Mouse (Mus musculus) heart, embryonic 14.5 days (tissue): ENCODE measurements around the gene Fmod. TPM values are rescaled to one million over a fixed set of nuclear protein-coding genes. Genes with fewer than 3 reads are reported as not detected.

Experiments
- ATAC-seq: fragments of 200-750 bp; cut with Nextera tagmentation; 2 replicates; pipeline ENCODE4 v1.8.0; 2017; ENCODE audit warnings: low read depth, moderate TSS enrichment; ENCODE audit not compliant: insufficient number of reproducible peaks, insufficient read depth, low FRiP score
- H3K27ac ChIP-seq, 2 experiments: fragments of 200-500 bp in 1 of 2; fragments of 300-500 bp in 1 of 2; sonication (generic) in 1 of 2; replicated peaks in 1 of 2; 2 replicates each; pipeline ENCODE4 v1.5.1; 2012 to 2014; ENCODE audit warnings: low read depth in 2 of 2, low read length in 2 of 2, control low read depth in 1 of 2, mild to moderate bottlenecking in 1 of 2, mixed read lengths in 1 of 2; ENCODE audit not compliant: control insufficient read depth in 1 of 2, insufficient read depth in 1 of 2
- H3K27me3 ChIP-seq: fragments of 300-500 bp; sonication (generic); 2 replicates; pipeline ENCODE4 v1.6.1; 2014; ENCODE audit warnings: mild to moderate bottlenecking, low read length, control low read depth; ENCODE audit not compliant: control insufficient read depth, insufficient read depth
- H3K36me3 ChIP-seq: fragments of 300-500 bp; sonication (generic); 2 replicates; pipeline ENCODE4 v1.6.1; 2014; ENCODE audit warnings: mild to moderate bottlenecking, control low read depth, low read length, mixed read lengths; ENCODE audit not compliant: control insufficient read depth, insufficient read depth
- H3K4me1 ChIP-seq, 2 experiments: fragments of 200-500 bp in 1 of 2; fragments of 300-500 bp in 1 of 2; sonication (generic) in 1 of 2; 2 replicates each; pipeline ENCODE4 v1.6.1; 2012 to 2014; ENCODE audit warnings: low read length in 2 of 2, control low read depth in 1 of 2, mixed read lengths in 1 of 2; ENCODE audit not compliant: control insufficient read depth in 2 of 2, insufficient read depth in 2 of 2
- H3K4me2 ChIP-seq: fragments of 300-500 bp; sonication (generic); 2 replicates; pipeline ENCODE4 v1.6.1; 2014; ENCODE audit warnings: mild to moderate bottlenecking, low read length
- H3K4me3 ChIP-seq, 2 experiments: fragments of 200-500 bp in 1 of 2; fragments of 300-500 bp in 1 of 2; sonication (generic) in 1 of 2; 2 replicates each; pipeline ENCODE4 v1.5.1; 2012 to 2014; ENCODE audit warnings: low read length in 2 of 2, mild to moderate bottlenecking in 2 of 2, control low read depth in 1 of 2, low read depth in 1 of 2, moderate library complexity in 1 of 2; ENCODE audit not compliant: control insufficient read depth in 1 of 2, insufficient read depth in 1 of 2
- H3K9ac ChIP-seq: fragments of 300-500 bp; sonication (generic); 2 replicates; pipeline ENCODE4 v1.6.1; 2014; ENCODE audit warnings: mild to moderate bottlenecking, low read length
- H3K9me3 ChIP-seq: fragments of 300-500 bp; sonication (generic); 2 replicates; pipeline ENCODE4 v1.6.1; 2016; ENCODE audit warnings: low read length, control low read depth; ENCODE audit not compliant: control insufficient read depth
- WGBS: fragments of 180-500 bp; shearing (Covaris S2); extraction: QIAGEN DNeasy Blood & Tissue Kit; methylation state at CpG from one replicate; pipeline ENCODE4 v1.1.7; 2014; 5-methylcytosine and 5-hydroxymethylcytosine counted together
- polyA plus RNA-seq: library from polyadenylated mRNA; unstranded; fragments of >200 nt; fragmentation: Nextera tagmentation; extraction: Ambion mirVana; gene quantifications from 2 replicates; pipeline ENCODE4 v1.2.1, GENCODE M21; 2014

Fmod gene
- polyA plus RNA-seq, result 15.9 and 18.0 TPM in 2 replicates

DNA sequence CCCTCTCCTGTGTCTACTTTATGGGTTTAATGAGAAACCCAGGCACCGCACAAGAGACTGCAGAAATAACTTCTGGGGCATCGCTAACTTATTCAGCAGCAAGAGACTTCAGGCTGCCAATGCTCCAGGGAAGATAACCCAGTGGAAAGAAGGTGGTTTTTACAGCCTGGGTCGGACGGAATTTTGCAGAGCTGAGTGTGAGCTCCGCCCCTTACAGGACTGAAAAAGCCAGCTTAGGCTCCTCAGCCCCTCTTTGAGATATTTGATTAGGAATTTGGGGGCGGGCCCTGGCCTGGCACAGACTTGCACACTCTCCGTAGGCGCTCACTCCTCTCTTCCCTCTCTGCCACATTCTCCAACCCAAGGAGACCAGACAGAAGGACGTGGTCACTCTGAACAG is at the start of gene Fmod:
TSS of gene Fmod (plus strand) at position 83 of the 400 bp plus-strand sequence.
- ATAC-seq, result no peak; the same call in 1 of the 2 replicates
- H3K27ac ChIP-seq, result peak within 1 kb of the TSS; percentile 34 to 64
- H3K27me3 ChIP-seq, result no peaks in the 10 kb centered on the region
- peak within 1 kb of the TSS; percentile 43 for H3K4me2 ChIP-seq
- H3K4me3 ChIP-seq, result 0 out of 4 replicates have a peak within 1 kb of the TSS, but pooled peaks have one; percentile 1 to 10
- no peak within 1 kb of the TSS for H3K9ac ChIP-seq
- 15% methylated on average over 9 of the region's 9 CpGs for WGBS
- H3K36me3 ChIP-seq, result no peaks in the 10 kb centered on the region
- peaks cover 9 to 12% of the 10 kb centered on the region in 2 experiments for H3K4me1 ChIP-seq
- H3K9me3 ChIP-seq, result no peaks in the 10 kb centered on the region

DNA sequence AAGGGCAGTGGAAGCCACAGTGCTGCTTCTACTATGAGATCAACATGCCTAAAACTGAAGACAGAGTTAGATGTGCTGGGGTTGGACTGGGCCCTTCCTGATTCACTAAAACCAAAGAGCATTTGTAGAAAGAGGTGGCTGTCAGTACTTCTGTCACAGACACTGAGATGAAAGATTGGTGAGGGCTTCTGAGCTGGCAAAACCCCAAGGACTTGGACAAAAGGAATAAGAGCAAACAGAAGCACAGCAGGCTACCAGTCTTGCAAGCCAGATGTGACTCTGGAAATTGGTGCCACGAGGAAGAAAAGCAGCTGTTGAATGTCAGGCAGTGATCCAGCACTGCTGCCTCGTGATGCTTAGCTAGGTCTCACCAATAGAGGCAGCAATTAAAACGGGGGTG is 48.2 kb upstream of the Fmod start:
- 19% methylated on average over 3 of the region's 3 CpGs for WGBS
- Histone ChIP-seq H3K36me3 (no peaks in the 10 kb centered on the region), H3K27ac (no peak overlapping the region), H3K4me2 (no peak overlapping the region), H3K9ac (no peak overlapping the region), H3K27me3 (no peaks in the 10 kb centered on the region), H3K9me3 (no peaks in the 10 kb centered on the region), H3K4me1 (peaks cover 0 to 4% of the 10 kb centered on the region in 2 experiments; a peak in 2 of 4 replicates), H3K4me3 (no peak overlapping the region)
- ATAC-seq, result no peak

- H3K27ac ChIP-seq, result no peak overlapping the region
Measured at GRCm38 (mm10) chr1:133991277-133991676, 45.8 kb upstream of the Fmod start.

DNA sequence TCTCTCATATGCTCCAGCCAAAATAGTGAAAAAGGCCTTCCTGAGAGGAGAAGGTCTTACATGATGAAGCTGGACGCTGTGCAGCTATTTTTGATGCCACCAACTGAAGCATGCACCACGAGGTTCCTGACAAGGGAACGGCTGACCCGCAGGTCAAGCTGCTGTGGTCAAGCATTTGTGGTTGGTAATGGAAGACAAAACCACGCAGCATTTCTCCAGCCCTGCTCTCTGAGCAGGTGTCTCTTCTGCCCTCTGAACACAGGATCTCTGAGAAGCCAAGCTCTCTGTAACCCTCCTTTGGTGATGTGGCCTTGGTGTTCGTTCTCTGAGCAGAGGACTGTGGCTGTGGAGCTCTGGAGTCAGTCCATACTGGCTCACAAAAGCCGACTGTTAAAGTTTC is 31.6 kb upstream of the Fmod start:
- H3K27ac ChIP-seq, result no peak overlapping the region
- no peak overlapping the region for H3K9ac ChIP-seq
- 65% methylated on average over 7 of the region's 7 CpGs for WGBS
- no peaks in the 10 kb centered on the region for H3K9me3 ChIP-seq
- no peak overlapping the region for H3K4me3 ChIP-seq
- H3K36me3 ChIP-seq, result no peaks in the 10 kb centered on the region
- ATAC-seq, result no peak
- H3K4me1 ChIP-seq, result peaks cover under 1 to 3% of the 10 kb centered on the region in 2 experiments; a peak in 3 of 4 replicates
- no peaks in the 10 kb centered on the region for H3K27me3 ChIP-seq
- no peak overlapping the region for H3K4me2 ChIP-seq

More at GRCm38 (mm10) chr1:133991277-133991676, 45.8 kb upstream of the Fmod start:
- Histone ChIP-seq H3K27me3 (no peaks in the 10 kb centered on the region), H3K9me3 (no peaks in the 10 kb centered on the region), H3K36me3 (no peaks in the 10 kb centered on the region), H3K4me2 (no peak overlapping the region), H3K9ac (no peak overlapping the region), H3K4me3 (no peak overlapping the region), H3K4me1 (peaks cover 0 to 4% of the 10 kb centered on the region in 2 experiments; a peak in 2 of 4 replicates)
- WGBS, result 72% methylated on average over 8 of the region's 8 CpGs
- ATAC-seq, result no peak

DNA sequence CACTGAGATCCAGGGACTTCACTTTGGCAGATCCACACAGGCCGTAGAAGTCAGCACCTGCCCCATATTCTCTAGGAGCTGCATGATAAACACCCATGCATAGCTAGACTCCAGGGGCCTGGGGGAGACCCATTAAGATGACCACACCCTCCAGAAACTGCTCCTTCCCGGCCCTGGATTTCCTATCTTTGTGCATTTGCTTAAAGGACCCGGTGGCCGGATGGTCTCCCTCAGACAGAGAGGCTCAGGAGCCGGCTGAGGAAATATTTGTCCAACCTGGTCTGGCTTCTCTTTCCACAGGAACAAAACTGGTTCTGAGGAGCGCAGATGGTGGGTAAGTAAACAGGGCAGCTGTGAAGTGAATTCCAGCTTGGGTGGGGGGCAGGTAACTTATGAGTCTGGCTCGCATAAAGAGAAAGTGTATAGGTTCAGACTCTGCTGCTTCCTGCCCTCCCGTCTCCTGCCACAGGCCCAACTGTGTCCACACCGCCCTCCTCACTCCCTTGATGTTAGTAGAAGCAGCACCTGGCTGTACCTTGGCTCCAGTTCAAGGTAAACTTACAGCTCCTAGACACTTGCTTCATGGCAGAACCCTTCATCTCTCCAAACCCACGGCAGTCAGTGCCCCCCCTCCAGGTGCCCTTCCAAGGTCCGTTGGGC is 30.8 kb upstream of the Fmod start:
- Histone ChIP-seq H3K9me3 (no peaks in the 10 kb centered on the region), H3K4me3 (no peak overlapping the region), H3K27ac (no peak overlapping the region), H3K4me1 (peaks cover 7% of the 10 kb centered on the region in 2 experiments; a peak in 3 of 4 replicates), H3K4me2 (no peak overlapping the region), H3K9ac (no peak overlapping the region), H3K27me3 (no peaks in the 10 kb centered on the region), H3K36me3 (no peaks in the 10 kb centered on the region)
- 77% methylated on average over 11 of the region's 11 CpGs for WGBS
- ATAC-seq, result no peak

DNA sequence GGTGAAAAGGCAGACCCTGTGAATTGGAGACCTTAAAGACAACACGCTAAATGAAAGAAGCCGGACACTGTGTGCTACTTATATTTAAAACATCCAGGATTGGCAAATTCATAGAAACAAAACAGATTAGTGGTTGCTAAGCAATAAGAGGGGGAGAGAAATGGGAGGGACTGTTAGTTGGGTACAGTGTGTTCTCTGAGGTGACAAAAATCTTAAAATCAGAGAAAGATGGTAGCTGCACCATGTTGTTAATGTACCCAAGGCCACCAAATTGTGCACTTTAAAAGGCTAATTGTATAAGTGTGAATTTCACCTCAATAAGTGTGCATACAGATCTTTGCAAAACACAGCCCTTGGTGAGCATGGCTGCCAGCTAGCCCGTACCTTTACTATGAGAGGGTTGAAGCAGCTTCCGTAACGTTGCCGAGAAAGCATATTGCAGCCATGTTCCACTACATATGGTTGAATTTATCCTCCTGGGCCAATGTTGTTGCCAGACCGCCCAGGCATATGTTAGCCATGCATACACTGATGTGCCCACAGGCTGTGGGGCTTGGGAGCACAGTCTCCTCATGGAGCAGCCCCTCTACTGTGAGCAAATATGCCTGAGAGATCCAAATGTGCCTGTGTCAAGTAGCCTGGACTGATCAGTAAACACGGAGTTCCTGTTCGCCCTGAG is 12.6 kb upstream of the Fmod start:
- H3K27me3 ChIP-seq, result no peaks in the 10 kb centered on the region
- H3K9me3 ChIP-seq, result no peaks in the 10 kb centered on the region
- no peaks in the 10 kb centered on the region for H3K36me3 ChIP-seq
- H3K4me1 ChIP-seq, result peaks cover 0 to 2% of the 10 kb centered on the region in 2 experiments; a peak in 1 of 4 replicates
- H3K4me2 ChIP-seq, result no peak overlapping the region
- H3K27ac ChIP-seq, result no peak overlapping the region
- no peak for ATAC-seq
- H3K4me3 ChIP-seq, result no peak overlapping the region
- 88% methylated on average over 9 of the region's 9 CpGs for WGBS
- H3K9ac ChIP-seq, result no peak overlapping the region

- no peak for ATAC-seq
- 37% methylated on average over 5 of the region's 5 CpGs for WGBS
Measured at GRCm38 (mm10) chr1:134025975-134026374, 11.1 kb upstream of the Fmod start.

More at GRCm38 (mm10) chr1:134025975-134026374, 11.1 kb upstream of the Fmod start:
- H3K36me3 ChIP-seq, result no peaks in the 10 kb centered on the region
- H3K9me3 ChIP-seq, result no peaks in the 10 kb centered on the region
- H3K27me3 ChIP-seq, result no peaks in the 10 kb centered on the region
- H3K9ac ChIP-seq, result no peak overlapping the region
- H3K4me1 ChIP-seq, result peaks cover 0 to 2% of the 10 kb centered on the region in 2 experiments; a peak in 1 of 4 replicates
- H3K27ac ChIP-seq, result no peak overlapping the region
- no peak overlapping the region for H3K4me2 ChIP-seq
- H3K4me3 ChIP-seq, result no peak overlapping the region
